Mouse (Mus musculus) MEL (cell line): ENCODE data around the gene Hba-x. TPM values are rescaled to one million over a fixed set of nuclear protein-coding genes. Genes with fewer than 3 reads are reported as not detected.

Experiments used
- DNase-seq: peaks from one replicate; pipeline ENCODE4 v3.0.0; 2011; ENCODE audit warnings: low read depth, low spot score
- H3K27ac ChIP-seq: 2 replicates; pipeline ENCODE4 v1.5.1; 2012; ENCODE audit warnings: low read depth, mild to moderate bottlenecking, control low read depth, low read length, moderate library complexity; ENCODE audit not compliant: control insufficient read depth
- H3K27me3 ChIP-seq, 2 experiments: fragments of 150-350 bp in 1 of 2; sonication (generic) in 1 of 2; 2 replicates each; pipeline ENCODE4 v1.6.1; 2012; ENCODE audit warnings: low read length in 2 of 2, mild to moderate bottlenecking in 2 of 2, improper control_type of control experiment in 1 of 2, moderate library complexity in 1 of 2; ENCODE audit not compliant: insufficient read depth in 2 of 2, control insufficient read depth in 1 of 2
- H3K36me3 ChIP-seq, 2 experiments: 2 replicates each; pipeline ENCODE4 v1.6.1; 2012 to 2014; ENCODE audit warnings: low read length in 2 of 2, improper control_type of control experiment in 1 of 2, inconsistent platforms in 1 of 2, mild to moderate bottlenecking in 1 of 2; ENCODE audit not compliant: insufficient read depth in 2 of 2, control insufficient read depth in 1 of 2
- H3K4me1 ChIP-seq, 2 experiments: fragments of 150-350 bp in 1 of 2; sonication (generic) in 1 of 2; 2 replicates each; pipeline ENCODE4 v1.6.1; 2012; ENCODE audit warnings: low read length in 2 of 2, improper control_type of control experiment in 1 of 2, mild to moderate bottlenecking in 1 of 2; ENCODE audit not compliant: insufficient read depth in 2 of 2, control insufficient read depth in 1 of 2
- H3K4me3 ChIP-seq, 2 experiments: fragments of 150-350 bp in 1 of 2; sonication (generic) in 1 of 2; 2 replicates each; pipeline ENCODE4 v1.5.1; 2012; ENCODE audit warnings: low read depth in 2 of 2, low read length in 2 of 2, mild to moderate bottlenecking in 2 of 2, moderate library complexity in 2 of 2, control low read depth in 1 of 2, improper control_type of control experiment in 1 of 2; ENCODE audit not compliant: control insufficient read depth in 1 of 2, insufficient read depth in 1 of 2
- H3K79me2 ChIP-seq: 2 replicates; pipeline ENCODE4 v1.6.1; 2012; ENCODE audit warnings: mild to moderate bottlenecking, low read length, moderate library complexity; ENCODE audit not compliant: control insufficient read depth, poor library complexity, insufficient read depth
- H3K9ac ChIP-seq: 2 replicates; pipeline ENCODE4 v1.6.1; 2012; ENCODE audit warnings: low read depth, mild to moderate bottlenecking, control low read depth, low read length, moderate library complexity; ENCODE audit not compliant: control insufficient read depth, poor library complexity, severe bottlenecking
- H3K9me3 ChIP-seq: fragments of 150-350 bp; sonication (generic); replicated peaks from 2 replicates; pipeline ENCODE4 v1.6.1; 2012; ENCODE audit warnings: mild to moderate bottlenecking, low read length, improper control_type of control experiment, moderate library complexity; ENCODE audit not compliant: insufficient read depth
- BHLHE40 ChIP-seq: IDR thresholded peaks from 2 replicates; pipeline ENCODE4 v1.6.1; 2012; ENCODE audit warnings: low read depth, mild to moderate bottlenecking, inconsistent platforms, low read length, improper control_type of control experiment, borderline replicate concordance
- CHD1 ChIP-seq: IDR thresholded peaks from 2 replicates; pipeline ENCODE4 v1.6.1; 2012; ENCODE audit warnings: low read depth, mild to moderate bottlenecking, inconsistent platforms, low read length, improper control_type of control experiment
- CHD2 ChIP-seq: IDR thresholded peaks from 2 replicates; pipeline ENCODE4 v1.6.1; 2011; ENCODE audit warnings: low read length, improper control_type of control experiment
- CTCF ChIP-seq, 3 experiments: IDR thresholded peaks in 2 of 3; conservative IDR thresholded peaks in 1 of 3; 2 replicates each; pipeline ENCODE4 v1.5.1; 2011 to 2012; ENCODE audit warnings: low read length in 3 of 3, low read depth in 2 of 3, mild to moderate bottlenecking in 2 of 3, improper control_type of control experiment in 1 of 3, inconsistent platforms in 1 of 3, mixed read lengths in 1 of 3, moderate library complexity in 1 of 3; ENCODE audit not compliant: control insufficient read depth in 1 of 3, insufficient read depth in 1 of 3, poor library complexity in 1 of 3, severe bottlenecking in 1 of 3
- E2F4 ChIP-seq: IDR thresholded peaks from 2 replicates; pipeline ENCODE4 v1.6.1; 2011; ENCODE audit warnings: low read depth, low read length, improper control_type of control experiment, borderline replicate concordance
- ELF1 ChIP-seq: IDR thresholded peaks from 2 replicates; pipeline ENCODE4 v1.6.1; 2014; ENCODE audit warnings: low read depth, mild to moderate bottlenecking, inconsistent platforms, low read length, improper control_type of control experiment, moderate library complexity
- EP300 ChIP-seq, 2 experiments: IDR thresholded peaks; 2 replicates each; pipeline ENCODE4 v1.6.1; 2011; ENCODE audit warnings: improper control_type of control experiment in 2 of 2, low read length in 2 of 2, low read depth in 1 of 2, mild to moderate bottlenecking in 1 of 2
- MAZ ChIP-seq: IDR thresholded peaks from 2 replicates; pipeline ENCODE4 v1.6.1; 2012; ENCODE audit warnings: low read depth, mild to moderate bottlenecking, inconsistent platforms, low read length, improper control_type of control experiment
- MXI1 ChIP-seq: IDR thresholded peaks from 2 replicates; pipeline ENCODE4 v1.6.1; 2011; ENCODE audit warnings: mild to moderate bottlenecking, low read depth, low read length, improper control_type of control experiment
- MYB ChIP-seq: IDR thresholded peaks from 2 replicates; pipeline ENCODE4 v1.6.1; 2011; ENCODE audit warnings: mild to moderate bottlenecking, low read depth, low read length, improper control_type of control experiment
- MYC ChIP-seq: IDR thresholded peaks from 2 replicates; pipeline ENCODE4 v1.6.1; 2011; ENCODE audit warnings: low read depth, mild to moderate bottlenecking, low read length, improper control_type of control experiment, moderate library complexity
- NELFE ChIP-seq: IDR thresholded peaks from 2 replicates; pipeline ENCODE4 v1.6.1; 2011; ENCODE audit warnings: low read depth, low read length, improper control_type of control experiment
- NRF1 ChIP-seq: IDR thresholded peaks from 2 replicates; pipeline ENCODE4 v1.6.1; 2014; ENCODE audit warnings: low read depth, mild to moderate bottlenecking, inconsistent platforms, low read length, improper control_type of control experiment, moderate library complexity; ENCODE audit not compliant: poor library complexity, insufficient read depth, severe bottlenecking
- POLR2AphosphoS5 ChIP-seq: IDR thresholded peaks from 2 replicates; pipeline ENCODE4 v1.6.1; 2012; ENCODE audit warnings: low read depth, borderline replicate concordance, mild to moderate bottlenecking, inconsistent platforms, low read length, moderate library complexity, mixed read lengths
- RAD21 ChIP-seq: IDR thresholded peaks from 2 replicates; pipeline ENCODE4 v1.6.1; 2011; ENCODE audit warnings: mild to moderate bottlenecking, low read depth, low read length, improper control_type of control experiment
- TBP ChIP-seq: IDR thresholded peaks from 2 replicates; pipeline ENCODE4 v1.8.0; 2011; ENCODE audit warnings: low read depth, low read length, improper control_type of control experiment
- TCF12 ChIP-seq: IDR thresholded peaks from 2 replicates; pipeline ENCODE4 v1.6.1; 2014; ENCODE audit warnings: low read depth, mild to moderate bottlenecking, inconsistent platforms, low read length, improper control_type of control experiment, moderate library complexity
- UBTF ChIP-seq: IDR thresholded peaks from 2 replicates; pipeline ENCODE4 v1.6.1; 2012; ENCODE audit warnings: low read depth, mild to moderate bottlenecking, inconsistent platforms, low read length, improper control_type of control experiment, moderate library complexity, borderline replicate concordance; ENCODE audit not compliant: insufficient read depth
- ZKSCAN1 ChIP-seq: IDR thresholded peaks from 2 replicates; pipeline ENCODE4 v1.6.1; 2012; ENCODE audit warnings: low read depth, mild to moderate bottlenecking, inconsistent platforms, low read length, improper control_type of control experiment, moderate library complexity
- ZMIZ1 ChIP-seq: IDR thresholded peaks from 2 replicates; pipeline ENCODE4 v1.6.1; 2012; ENCODE audit warnings: low read depth, mild to moderate bottlenecking, inconsistent platforms, low read length, improper control_type of control experiment, moderate library complexity
- ZNF384 ChIP-seq: IDR thresholded peaks from 2 replicates; pipeline ENCODE4 v1.6.1; 2012; ENCODE audit warnings: low read depth, mild to moderate bottlenecking, inconsistent platforms, low read length, improper control_type of control experiment
- polyA plus RNA-seq, 2 experiments: library from polyadenylated mRNA; stranded (reverse) in 1 of 2; unstranded in 1 of 2; fragments of >175 nt in 1 of 2; fragments of >200 nt in 1 of 2; gene quantifications; 2 replicates each; pipeline versions ENCODE4 v1.2.1 to v1.2.4; 2012; ENCODE audit warnings: low replicate concordance in 2 of 2, low read depth in 1 of 2; ENCODE audit not compliant: insufficient read length in 2 of 2, insufficient read depth in 1 of 2, missing spikeins in 1 of 2
- total RNA-seq: library from RNA; depleted of rRNA; stranded (reverse); fragments of 300-350 nt; gene quantifications from 2 replicates; pipeline ENCODE4 v1.2.3, GENCODE M21; 2012; rRNA removed

Hba-x gene
- total RNA-seq, result not detected in 2 replicates
- under 1 TPM in 1 of 2 experiments, not detected in 1; 0.13 TPM for polyA plus RNA-seq

DNA sequence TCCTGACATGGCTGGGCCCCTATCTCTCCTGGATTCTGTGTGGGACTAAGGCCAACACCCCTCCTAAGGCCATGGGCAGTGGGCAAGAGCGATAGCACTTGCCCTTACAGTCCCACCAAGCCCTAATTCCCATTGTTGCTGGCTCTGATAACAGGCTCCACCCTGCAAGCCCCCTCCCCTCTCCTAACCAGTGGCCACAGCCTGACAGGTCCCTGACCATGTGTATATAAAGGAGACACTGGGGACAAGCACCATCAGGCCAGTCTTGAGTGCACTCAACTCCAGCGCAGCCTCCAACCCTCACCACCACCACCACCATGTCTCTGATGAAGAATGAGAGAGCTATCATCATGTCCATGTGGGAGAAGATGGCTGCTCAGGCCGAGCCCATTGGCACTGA is at the start of gene Hba-x:
Hba-x (plus strand) TSS at position 54 of the 400 bp plus-strand sequence.
- Histone ChIP-seq H3K79me2 (no peaks in the 10 kb centered on the region), H3K4me1 (peaks cover 0 to 7% of the 10 kb centered on the region in 2 experiments; a peak in 1 of 4 replicates), H3K27me3 (no peaks in the 10 kb centered on the region; a peak in 1 of 4 replicates), H3K27ac (no peak within 1 kb of the TSS), H3K4me3 (no peak within 1 kb of the TSS), H3K9me3 (no peaks in the 10 kb centered on the region), H3K9ac (no peak within 1 kb of the TSS), H3K36me3 (no peaks in the 10 kb centered on the region; a peak in 1 of 4 replicates)
- TF ChIP-seq ZNF384 (no peak), POLR2AphosphoS5 (no peak), CHD1 (no peak), E2F4 (no peak), CTCF (IDR thresholded peaks at IDR 0.05 in 2 of 3, conservative IDR thresholded peaks at IDR 0.05 in 1 of 3; ENCODE audit: control insufficient read depth in 1 of 3, insufficient read depth in 1 of 3, low read depth in 2 of 3, low read length in 3 of 3, poor library complexity in 1 of 3, severe bottlenecking in 1 of 3) (no peak), ZKSCAN1 (no peak), ZMIZ1 (no peak), MYC (no peak), CHD2 (no peak), TBP (no peak), NELFE (no peak)
- TF ChIP-seq, all 39 proteins: peak for 0
- no peak for DNase-seq

DNA sequence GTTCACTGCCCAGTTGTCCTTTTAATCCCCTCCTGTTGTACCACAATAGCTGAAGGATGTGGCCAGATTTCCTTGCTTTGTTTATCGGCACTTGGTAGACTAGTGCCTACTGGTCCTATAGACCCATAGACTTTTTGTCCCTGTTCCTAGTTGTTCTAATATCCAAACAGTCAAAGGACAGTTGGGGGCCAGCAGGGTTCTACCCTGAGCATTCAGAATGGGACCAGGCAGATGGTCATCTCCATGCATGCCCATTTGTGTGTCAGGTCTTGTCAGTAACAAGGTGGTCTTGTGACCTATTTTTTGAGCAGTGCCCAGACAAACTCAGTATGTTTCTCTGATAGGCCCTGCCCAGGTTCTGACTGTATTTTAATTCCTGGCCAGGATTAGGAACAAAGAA is 49.2 kb upstream of the Hba-x start:
- no peak for DNase-seq
- peak overlapping the region; percentile 89 for H3K9ac ChIP-seq
- H3K36me3 ChIP-seq, result peaks cover 0 to 22% of the 10 kb centered on the region in 2 experiments; a peak in 2 of 4 replicates
- H3K27me3 ChIP-seq, result peaks cover 4 to 6% of the 10 kb centered on the region in 2 experiments; a peak in 3 of 4 replicates
- no peak overlapping the region for H3K27ac ChIP-seq
- H3K79me2 ChIP-seq, result peaks cover 9% of the 10 kb centered on the region
- peaks cover 14 to 43% of the 10 kb centered on the region in 2 experiments for H3K4me1 ChIP-seq
- H3K4me3 ChIP-seq, result peak overlapping the region; percentile 59 to 79
- TF ChIP-seq EP300 (IDR thresholded peaks at IDR 0.05; ENCODE audit: low read depth in 1 of 2, low read length in 2 of 2), result no peak
- no peak for TF ChIP-seq BHLHE40
- no peak for TF ChIP-seq MXI1
- no peak for TF ChIP-seq ELF1
- TF ChIP-seq TCF12, result no peak
- TF ChIP-seq UBTF, result no peak
- no peak for TF ChIP-seq RAD21
- TF ChIP-seq ZKSCAN1, result no peak
- no peak for TF ChIP-seq MYB
- no peak for TF ChIP-seq NRF1
- TF ChIP-seq NELFE, result no peak
- no peak for TF ChIP-seq MAZ
- no peak for TF ChIP-seq E2F4
- H3K9me3 ChIP-seq, result no peaks in the 10 kb centered on the region
